Mouse (Mus musculus) neural tube, embryonic 12.5 days (tissue): Measurements from ENCODE around the gene Slc16a7. TPM values are rescaled to one million over a fixed set of nuclear protein-coding genes. Genes with fewer than 3 reads are reported as not detected.

Experiments used
- ATAC-seq: fragments of 200-750 bp; cut with Nextera tagmentation; 2 replicates; pipeline ENCODE4 v1.8.0; 2017; ENCODE audit warnings: low read depth, mild to moderate bottlenecking, moderate TSS enrichment, moderate library complexity; ENCODE audit not compliant: low FRiP score
- H3K27ac ChIP-seq: fragments of 300-500 bp; sonication (generic); 2 replicates; pipeline ENCODE4 v1.5.1; 2016
- H3K27me3 ChIP-seq: fragments of 300-500 bp; sonication (generic); replicated peaks from 2 replicates; pipeline ENCODE4 v1.6.1; 2016; ENCODE audit warnings: mild to moderate bottlenecking
- H3K36me3 ChIP-seq: fragments of 300-500 bp; sonication (generic); 2 replicates; pipeline ENCODE4 v1.6.1; 2016; ENCODE audit warnings: mild to moderate bottlenecking
- H3K4me1 ChIP-seq: fragments of 300-500 bp; sonication (generic); 2 replicates; pipeline ENCODE4 v1.6.1; 2016
- H3K4me2 ChIP-seq: fragments of 300-500 bp; sonication (generic); replicated peaks from 2 replicates; pipeline ENCODE4 v1.6.1; 2016; ENCODE audit warnings: mild to moderate bottlenecking
- H3K4me3 ChIP-seq: fragments of 300-500 bp; sonication (generic); 2 replicates; pipeline ENCODE4 v1.5.1; 2016
- H3K9ac ChIP-seq: fragments of 300-500 bp; sonication (generic); 2 replicates; pipeline ENCODE4 v1.6.1; 2016; ENCODE audit warnings: mild to moderate bottlenecking
- H3K9me3 ChIP-seq: fragments of 300-500 bp; sonication (generic); 2 replicates; pipeline ENCODE4 v1.6.1; 2016; ENCODE audit warnings: mild to moderate bottlenecking
- WGBS: fragments of 180-500 bp; shearing (Covaris S2); methylation state at CpG from one replicate; pipeline ENCODE4 v1.1.7; 2016; 5-methylcytosine and 5-hydroxymethylcytosine counted together
- polyA plus RNA-seq: library from polyadenylated mRNA; unstranded; fragments of >200 nt; fragmentation: Nextera tagmentation; extraction: Ambion mirVana; gene quantifications from 2 replicates; pipeline ENCODE4 v1.2.1, GENCODE M21; 2016

Gene Slc16a7
- 4.5 and 5.4 TPM in 2 replicates for polyA plus RNA-seq

GRCm38 (mm10) chr10:125388876-125389786 lies at the start of gene Slc16a7:
TSS of gene Slc16a7 (minus strand) at chr10:125389465.
- H3K4me2 ChIP-seq = peak within 1 kb of the TSS; percentile 76
- 0 out of 2 replicates have a peak, but pooled peaks cover 4% of the 10 kb centered on the region for H3K27me3 ChIP-seq
- no peaks in the 10 kb centered on the region for H3K36me3 ChIP-seq
- H3K27ac ChIP-seq = no peak within 1 kb of the TSS
- under 1% methylated on average over 67 of the region's 67 CpGs for WGBS
- ATAC-seq = peak; percentile 95
- H3K4me3 ChIP-seq = peak within 1 kb of the TSS; percentile 64
- H3K9me3 ChIP-seq = no peaks in the 10 kb centered on the region
- H3K4me1 ChIP-seq = 0 out of 2 replicates have a peak, but pooled peaks cover 6% of the 10 kb centered on the region
- H3K9ac ChIP-seq = peak within 1 kb of the TSS; percentile 59

- Histone ChIP-seq H3K27me3 (no peaks in the 10 kb centered on the region), H3K4me1 (no peaks in the 10 kb centered on the region), H3K4me3 (no peak overlapping the region), H3K4me2 (no peak overlapping the region), H3K36me3 (no peaks in the 10 kb centered on the region), H3K9ac (no peak overlapping the region), H3K9me3 (no peaks in the 10 kb centered on the region), H3K27ac (no peak overlapping the region)
- WGBS = 72% methylated on average over 6 of the region's 6 CpGs
- no peak for ATAC-seq
Observed at GRCm38 (mm10) chr10:125418795-125419194, 29.5 kb upstream of the Slc16a7 start.

GRCm38 (mm10) chr10:125399796-125400195 lies 10.5 kb upstream of the Slc16a7 start:
- WGBS = 89% methylated on average over 4 of the region's 4 CpGs
- Histone ChIP-seq H3K27me3 (no peaks in the 10 kb centered on the region), H3K4me3 (no peak overlapping the region), H3K36me3 (no peaks in the 10 kb centered on the region), H3K27ac (no peak overlapping the region), H3K4me2 (no peak overlapping the region), H3K9me3 (no peaks in the 10 kb centered on the region), H3K4me1 (no peaks in the 10 kb centered on the region), H3K9ac (no peak overlapping the region)
- no peak for ATAC-seq

- no peaks in the 10 kb centered on the region for H3K36me3 ChIP-seq
- 0 out of 2 replicates have a peak, but pooled peaks cover 4% of the 10 kb centered on the region for H3K27me3 ChIP-seq
- no peaks in the 10 kb centered on the region for H3K9me3 ChIP-seq
- WGBS = 86% methylated on average over 6 of the region's 6 CpGs
- H3K9ac ChIP-seq = no peak overlapping the region
- peak overlapping the region; percentile 76 for H3K4me2 ChIP-seq
- H3K4me1 ChIP-seq = 0 out of 2 replicates have a peak, but pooled peaks cover 6% of the 10 kb centered on the region
- no peak overlapping the region for H3K27ac ChIP-seq
- H3K4me3 ChIP-seq = no peak overlapping the region
- no peak for ATAC-seq
Observed at GRCm38 (mm10) chr10:125390011-125390410, 746 bp upstream of the Slc16a7 start.

- 0 out of 2 replicates have a peak, but pooled peaks cover 6% of the 10 kb centered on the region for H3K4me1 ChIP-seq
- H3K4me2 ChIP-seq = peak overlapping the region; percentile 76
- H3K36me3 ChIP-seq = no peaks in the 10 kb centered on the region
- no peaks in the 10 kb centered on the region for H3K9me3 ChIP-seq
- 0 out of 2 replicates have a peak, but pooled peaks cover 4% of the 10 kb centered on the region for H3K27me3 ChIP-seq
- H3K9ac ChIP-seq = peak overlapping the region; percentile 59
- H3K4me3 ChIP-seq = peak overlapping the region; percentile 64
- WGBS = 16% methylated on average over 7 of the region's 7 CpGs
- peak; percentile 7; the same call in 1 of the 2 replicates for ATAC-seq
- no peak overlapping the region for H3K27ac ChIP-seq
Observed at GRCm38 (mm10) chr10:125388481-125388875, 787 bp downstream of the Slc16a7 start.

- no peak overlapping the region for H3K27ac ChIP-seq
- H3K9me3 ChIP-seq = no peaks in the 10 kb centered on the region
- H3K9ac ChIP-seq = no peak overlapping the region
- ATAC-seq = no peak
- peak overlapping the region; percentile 76; the same call in 1 of the 2 replicates for H3K4me2 ChIP-seq
- WGBS = 56% methylated on average over 14 of the region's 14 CpGs
- no peak overlapping the region; the same call in 1 of the 2 replicates for H3K4me3 ChIP-seq
- no peaks in the 10 kb centered on the region for H3K36me3 ChIP-seq
- H3K27me3 ChIP-seq = 0 out of 2 replicates have a peak, but pooled peaks cover 4% of the 10 kb centered on the region
- 0 out of 2 replicates have a peak, but pooled peaks cover 6% of the 10 kb centered on the region for H3K4me1 ChIP-seq
Observed at GRCm38 (mm10) chr10:125387782-125388415, 1.4 kb downstream of the Slc16a7 start.

GRCm38 (mm10) chr10:125375526-125375925 lies 13.7 kb downstream of the Slc16a7 start:
- no peaks in the 10 kb centered on the region for H3K4me1 ChIP-seq
- H3K9me3 ChIP-seq = no peaks in the 10 kb centered on the region
- H3K27ac ChIP-seq = no peak overlapping the region
- ATAC-seq = no peak
- H3K36me3 ChIP-seq = no peaks in the 10 kb centered on the region
- no peak overlapping the region for H3K9ac ChIP-seq
- 78% methylated on average over 5 of the region's 5 CpGs for WGBS
- no peak overlapping the region for H3K4me3 ChIP-seq
- no peak overlapping the region for H3K4me2 ChIP-seq
- no peaks in the 10 kb centered on the region for H3K27me3 ChIP-seq

- Histone ChIP-seq H3K27me3 (no peaks in the 10 kb centered on the region), H3K4me2 (no peak overlapping the region), H3K9ac (no peak overlapping the region), H3K36me3 (no peaks in the 10 kb centered on the region), H3K9me3 (no peaks in the 10 kb centered on the region), H3K4me1 (no peaks in the 10 kb centered on the region), H3K4me3 (no peak overlapping the region), H3K27ac (no peak overlapping the region)
- 81% methylated on average over 13 of the region's 13 CpGs for WGBS
- no peak for ATAC-seq
Observed at GRCm38 (mm10) chr10:125372666-125373065, 16.6 kb downstream of the Slc16a7 start.

GRCm38 (mm10) chr10:125371451-125371850 lies 17.8 kb downstream of the Slc16a7 start:
- no peaks in the 10 kb centered on the region for H3K9me3 ChIP-seq

GRCm38 (mm10) chr10:125370037-125370610 lies 19.1 kb downstream of the Slc16a7 start:
- no peak overlapping the region for H3K4me3 ChIP-seq
- H3K4me2 ChIP-seq = no peak overlapping the region
- WGBS = 89% methylated on average over 8 of the region's 8 CpGs
- no peak overlapping the region for H3K27ac ChIP-seq
- no peak overlapping the region for H3K9ac ChIP-seq
- no peaks in the 10 kb centered on the region for H3K9me3 ChIP-seq
- ATAC-seq = no peak
- H3K27me3 ChIP-seq = no peaks in the 10 kb centered on the region
- no peaks in the 10 kb centered on the region for H3K4me1 ChIP-seq
- no peaks in the 10 kb centered on the region for H3K36me3 ChIP-seq

More at GRCm38 (mm10) chr10:125371451-125371850, 17.8 kb downstream of the Slc16a7 start:
- 89% methylated on average over 11 of the region's 11 CpGs for WGBS
- H3K27me3 ChIP-seq = no peaks in the 10 kb centered on the region
- no peak for ATAC-seq
- H3K4me1 ChIP-seq = no peaks in the 10 kb centered on the region
- H3K27ac ChIP-seq = no peak overlapping the region
- H3K4me3 ChIP-seq = no peak overlapping the region
- H3K9ac ChIP-seq = no peak overlapping the region
- no peak overlapping the region for H3K4me2 ChIP-seq
- H3K36me3 ChIP-seq = no peaks in the 10 kb centered on the region

GRCm38 (mm10) chr10:125358479-125358878 lies 30.8 kb downstream of the Slc16a7 start:
- H3K4me1 ChIP-seq = no peaks in the 10 kb centered on the region
- H3K27ac ChIP-seq = no peak overlapping the region
- H3K4me2 ChIP-seq = no peak overlapping the region
- WGBS = 88% methylated on average over 7 of the region's 7 CpGs
- no peaks in the 10 kb centered on the region for H3K36me3 ChIP-seq
- no peak for ATAC-seq
- no peaks in the 10 kb centered on the region for H3K9me3 ChIP-seq
- no peak overlapping the region for H3K9ac ChIP-seq
- no peak overlapping the region for H3K4me3 ChIP-seq
- H3K27me3 ChIP-seq = no peaks in the 10 kb centered on the region

- Histone ChIP-seq H3K9me3 (no peaks in the 10 kb centered on the region), H3K9ac (no peak overlapping the region), H3K27me3 (no peaks in the 10 kb centered on the region), H3K4me3 (no peak overlapping the region), H3K27ac (no peak overlapping the region), H3K36me3 (no peaks in the 10 kb centered on the region), H3K4me1 (no peaks in the 10 kb centered on the region), H3K4me2 (no peak overlapping the region)
- ATAC-seq = no peak
- WGBS = 88% methylated on average over 7 of the region's 7 CpGs
Observed at GRCm38 (mm10) chr10:125352805-125353204, 36.5 kb downstream of the Slc16a7 start.
